Mouse (Mus musculus): ENCODE data around the gene Glrx5.

Glrx5 gene

GRCm38 (mm10) chr12:105084171-105084570 lies 51.7 kb downstream of the Glrx5 start:
- peak; percentile 46 for DNase-seq

DNA sequence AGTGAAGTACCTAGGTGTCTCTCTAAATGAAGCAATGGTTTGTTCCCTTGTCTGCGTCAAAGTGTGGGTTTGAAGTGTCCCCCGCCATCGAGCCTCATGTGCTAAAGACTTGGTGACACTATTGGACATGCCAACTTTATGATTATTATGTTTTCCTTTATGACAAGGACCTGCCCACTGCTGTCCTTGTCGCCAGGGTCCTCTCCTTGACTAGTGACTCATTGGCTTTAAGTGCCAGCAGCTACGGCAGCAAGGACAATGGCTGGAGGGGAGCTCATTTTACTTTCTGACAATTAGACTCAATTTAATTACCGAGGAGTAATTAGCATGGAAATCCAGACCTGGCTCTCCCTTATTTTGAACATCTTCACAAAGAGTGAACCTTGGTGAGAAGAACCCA lies 52.3 kb downstream of the Glrx5 start:
- no peak for DNase-seq

DNA sequence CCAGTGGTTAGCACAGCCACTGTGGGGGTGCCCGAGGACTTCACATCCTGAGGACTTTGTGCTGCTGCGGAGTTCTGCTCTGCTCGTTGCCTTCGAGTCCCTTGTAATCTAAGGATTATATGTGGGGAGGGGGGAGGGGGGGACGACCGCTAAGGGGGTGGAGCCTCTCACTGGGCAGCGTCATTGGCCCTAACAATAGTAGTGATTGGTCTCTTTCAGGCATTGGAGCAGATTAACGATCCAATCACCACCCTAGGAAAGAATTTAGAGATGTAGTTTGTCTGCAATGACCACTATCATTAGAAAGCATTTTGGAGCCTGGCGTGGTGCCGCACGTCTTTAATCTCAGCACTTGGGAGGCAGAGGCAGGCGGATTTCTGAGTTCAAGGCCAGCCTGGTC lies 52.8 kb downstream of the Glrx5 start:
- DNase-seq: no peak

DNA sequence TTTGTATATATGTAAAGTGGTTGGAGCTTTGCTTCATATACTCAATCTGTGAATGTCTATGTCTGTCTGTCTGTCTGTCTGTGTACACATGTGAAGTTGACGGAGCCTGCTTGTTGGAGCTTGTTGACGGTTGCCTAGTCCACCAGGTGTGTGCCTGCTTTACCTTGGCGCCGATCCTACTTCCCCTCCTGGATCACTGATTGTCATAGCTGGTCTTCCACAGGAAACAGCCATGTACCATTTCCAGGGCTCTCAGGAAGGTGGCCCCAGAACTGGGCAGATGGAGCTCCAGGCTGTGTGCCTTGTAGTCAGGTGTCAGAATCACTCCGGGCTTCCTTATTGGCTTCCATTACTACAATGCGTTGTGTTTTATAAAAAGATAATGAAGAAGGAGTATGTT lies 54.3 kb downstream of the Glrx5 start:
- peak; percentile 48 for DNase-seq

GRCm38 (mm10) chr12:105087353-105087752 lies 54.9 kb downstream of the Glrx5 start:
- no peak for DNase-seq

DNA sequence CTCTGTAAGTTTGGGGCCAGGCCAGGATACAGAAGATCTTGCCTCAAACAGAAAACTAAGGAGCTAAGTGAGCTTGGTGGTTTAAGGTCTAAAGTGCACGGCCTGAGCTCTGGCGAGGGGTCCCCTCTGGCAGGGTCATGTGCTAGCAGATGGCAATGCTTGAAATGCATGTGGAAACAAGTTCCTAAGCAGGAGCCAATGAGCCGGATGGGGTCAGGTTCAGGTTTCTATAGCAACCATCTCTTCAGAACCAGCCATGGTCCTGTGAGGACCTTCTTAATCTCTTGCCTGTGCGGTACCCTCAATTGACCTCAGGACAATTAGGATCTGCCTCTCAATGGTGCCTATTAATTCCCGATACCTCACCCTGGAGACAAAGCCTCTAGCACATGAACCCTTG lies 56.7 kb downstream of the Glrx5 start:
- no peak for DNase-seq

DNA sequence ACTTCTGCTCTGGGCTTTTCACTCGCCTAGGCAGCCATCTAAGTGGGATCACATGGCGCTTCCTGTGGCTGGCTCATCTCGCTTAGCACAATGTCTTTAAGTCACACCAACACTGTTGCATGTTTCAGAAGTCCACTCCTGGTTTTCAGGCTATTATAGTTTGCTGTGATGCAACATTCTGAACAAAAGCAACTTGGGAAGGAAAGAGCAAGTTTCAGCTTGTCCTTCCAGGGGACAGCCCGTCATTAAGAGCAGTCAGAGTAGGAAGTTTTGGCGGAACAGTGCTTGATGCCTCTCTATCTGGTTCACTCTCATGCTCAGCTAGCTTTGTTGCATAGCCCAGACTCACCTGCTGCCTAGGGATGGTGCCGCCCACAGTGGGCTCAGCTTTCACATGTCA lies 59.1 kb downstream of the Glrx5 start:
- DNase-seq: no peak

Measured in cerebellum, adult 9-10 months (tissue).